Mouse (Mus musculus) cerebellum, adult 2 months (tissue): Measurements from ENCODE around the gene Cwc27. TPM values are rescaled to one million over a fixed set of nuclear protein-coding genes. Genes with fewer than 3 reads are reported as not detected.

Source experiments
- DNase-seq, 2 experiments: peaks; one replicate each; pipeline ENCODE4 v3.0.0; 2021
- H3K27ac ChIP-seq: fragments of 200-500 bp; 2 replicates; pipeline ENCODE4 v1.5.1; 2012; ENCODE audit warnings: low read length, control low read depth, inconsistent platforms; ENCODE audit not compliant: insufficient read depth
- H3K27me3 ChIP-seq: fragments of 200-500 bp; 2 replicates; pipeline ENCODE4 v1.6.1; 2012; ENCODE audit warnings: inconsistent platforms, mild to moderate bottlenecking, low read length, moderate library complexity; ENCODE audit not compliant: control insufficient read depth, insufficient read depth
- H3K4me1 ChIP-seq: fragments of 200-500 bp; 2 replicates; pipeline ENCODE4 v1.6.1; 2011; ENCODE audit warnings: low read length; ENCODE audit not compliant: control insufficient read depth, insufficient read depth
- H3K4me3 ChIP-seq: fragments of 200-500 bp; replicated peaks from 2 replicates; pipeline ENCODE3; 2011; ENCODE audit warnings: mild to moderate bottlenecking, low read depth, low read length, control low read depth; ENCODE audit not compliant: insufficient read depth
- CTCF ChIP-seq: fragments of 200-500 bp; IDR thresholded peaks from 2 replicates; pipeline ENCODE4 v1.5.1; 2011; ENCODE audit warnings: low read depth, mild to moderate bottlenecking, control low read depth, low read length, moderate library complexity, borderline replicate concordance; ENCODE audit not compliant: insufficient read depth
- POLR2A ChIP-seq: fragments of 200-500 bp; IDR thresholded peaks from 2 replicates; pipeline ENCODE4 v1.6.1; 2011; ENCODE audit warnings: low read length, control low read depth, borderline replicate concordance; ENCODE audit not compliant: insufficient read depth
- WGBS: fragments of 180-500 bp; shearing (Covaris S2); methylation state at CpG from one replicate; pipeline ENCODE4 v1.1.7; 2018; 5-methylcytosine and 5-hydroxymethylcytosine counted together
- polyA plus RNA-seq: library from polyadenylated mRNA; depleted of rRNA; stranded (reverse); fragments of >200 nt; gene quantifications from 2 replicates; pipeline ENCODE4 v1.2.3, GENCODE M21; 2012; rRNA removed

The Cwc27 gene
- polyA plus RNA-seq, 1 experiment = 16.4 TPM

DNA sequence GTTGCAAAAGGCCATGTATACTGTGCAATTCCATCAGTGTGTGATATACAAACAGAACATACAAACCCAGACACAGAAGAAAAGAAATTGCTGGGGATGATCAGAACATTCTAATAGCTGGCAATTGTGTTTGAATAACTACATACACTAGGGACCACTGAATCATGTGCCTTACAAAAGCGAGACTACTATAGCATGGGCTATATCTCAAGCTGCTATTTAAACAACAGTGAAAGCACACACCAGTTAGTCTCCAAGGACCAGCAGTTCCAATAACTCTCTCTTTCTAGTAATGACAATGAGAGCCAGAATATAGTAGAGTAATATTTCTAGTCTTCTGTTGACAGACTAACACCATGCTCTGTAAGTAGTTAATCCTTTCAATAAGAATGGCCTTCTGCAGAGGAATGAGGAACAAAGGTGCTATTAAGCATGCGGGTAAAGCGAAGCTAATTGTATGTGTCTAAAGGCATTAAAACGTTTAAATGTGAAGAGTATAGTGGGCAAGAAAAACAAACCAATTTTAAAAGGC, 222.1 kb downstream of the Cwc27 start:
- H3K27me3 ChIP-seq = no peaks in the 10 kb centered on the region
- H3K4me1 ChIP-seq = 0 out of 2 replicates have a peak, but pooled peaks cover 5% of the 10 kb centered on the region
- DNase-seq = no peak
- H3K4me3 ChIP-seq = no peak overlapping the region
- 64% methylated on average over 4 of the region's 4 CpGs for WGBS
- TF ChIP-seq CTCF = no peak
- no peak for TF ChIP-seq POLR2A
- no peak overlapping the region for H3K27ac ChIP-seq

DNA sequence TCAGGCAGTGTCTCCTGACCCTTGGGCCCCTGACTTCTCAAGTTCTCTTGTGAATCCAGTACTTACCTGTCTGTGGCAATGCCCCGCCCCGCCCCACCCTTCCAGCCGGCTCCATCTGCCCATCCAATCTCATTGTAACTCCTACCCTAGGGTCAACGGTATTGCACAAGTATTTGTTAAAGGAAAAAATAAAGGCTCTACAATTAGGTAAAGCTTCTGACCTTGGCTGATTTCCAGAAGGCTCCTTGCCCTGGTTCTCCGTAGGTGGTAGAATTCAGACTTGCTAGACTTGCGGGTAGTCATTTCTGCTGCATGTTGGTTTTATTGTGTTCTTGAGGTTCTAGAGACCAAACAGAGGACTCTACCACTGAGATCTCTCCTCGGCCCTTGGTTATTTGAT, 226.0 kb downstream of the Cwc27 start:
- Histone ChIP-seq H3K4me1 (0 out of 2 replicates have a peak, but pooled peaks cover 6% of the 10 kb centered on the region), H3K27ac (no peak overlapping the region), H3K27me3 (no peaks in the 10 kb centered on the region), H3K4me3 (no peak overlapping the region)
- WGBS = 73% methylated on average over 7 of the region's 7 CpGs
- DNase-seq = no peak
- TF ChIP-seq CTCF = no peak
- TF ChIP-seq POLR2A = no peak

- Histone ChIP-seq H3K27ac (no peak overlapping the region), H3K27me3 (no peaks in the 10 kb centered on the region), H3K4me3 (no peak overlapping the region), H3K4me1 (0 out of 2 replicates have a peak, but pooled peaks cover 6% of the 10 kb centered on the region)
- peak; percentile 9 to 17 for DNase-seq
- TF ChIP-seq CTCF (no peak), POLR2A (no peak)
- 16% methylated on average over 11 of the region's 11 CpGs for WGBS
Measured at GRCm38 (mm10) chr13:104590097-104590607, 226.8 kb downstream of the Cwc27 start.

GRCm38 (mm10) chr13:104588383-104588782, 228.6 kb downstream of the Cwc27 start:
- DNase-seq = no peak
- Histone ChIP-seq H3K4me1 (0 out of 2 replicates have a peak, but pooled peaks cover 6% of the 10 kb centered on the region), H3K4me3 (no peak overlapping the region), H3K27me3 (no peaks in the 10 kb centered on the region), H3K27ac (no peak overlapping the region)
- no peak for TF ChIP-seq CTCF
- TF ChIP-seq POLR2A = no peak
- WGBS = 79% methylated on average over 5 of the region's 5 CpGs

Other genes starting within 250 kb of the Cwc27 start
- 16.7 and 16.8 TPM in 2 replicates for gene Srek1ip1, start 24.7 kb downstream of the Cwc27 start, polyA plus RNA-seq
- 0.13 and 0.23 TPM in 2 replicates for gene Shisal2b, start 46.8 kb upstream of the Cwc27 start, polyA plus RNA-seq
- gene Rgs7bp, start 237.8 kb upstream of the Cwc27 start, polyA plus RNA-seq = 82.6 and 88.6 TPM in 2 replicates